Mouse (Mus musculus) heart, adult 2 months (tissue): Measurements from ENCODE around the gene Exoc4. TPM values are rescaled to one million over a fixed set of nuclear protein-coding genes. Genes with fewer than 3 reads are reported as not detected.

Source experiments
- DNase-seq, 2 experiments: peaks; one replicate each; pipeline ENCODE4 v3.0.0; 2021
- H3K27ac ChIP-seq: fragments of 200-600 bp; 2 replicates; pipeline ENCODE4 v1.8.1; 2022
- H3K27me3 ChIP-seq: fragments of 200-500 bp; 2 replicates; pipeline ENCODE4 v1.6.1; 2012; ENCODE audit warnings: mild to moderate bottlenecking, low read length, inconsistent platforms, mixed read lengths; ENCODE audit not compliant: control insufficient read depth, insufficient read depth
- H3K36me3 ChIP-seq: fragments of 200-500 bp; 2 replicates; pipeline ENCODE4 v1.6.1; 2012; ENCODE audit warnings: low read length, inconsistent platforms; ENCODE audit not compliant: control insufficient read depth, insufficient read depth
- H3K4me1 ChIP-seq: fragments of 200-500 bp; 2 replicates; pipeline ENCODE4 v1.6.1; 2011; ENCODE audit warnings: low read length; ENCODE audit not compliant: control insufficient read depth, insufficient read depth
- H3K4me3 ChIP-seq: fragments of 200-600 bp; 2 replicates; pipeline ENCODE4 v1.8.1; 2022
- H3K79me2 ChIP-seq: fragments of 200-500 bp; replicated peaks from 2 replicates; pipeline ENCODE4 v1.6.1; 2012; ENCODE audit warnings: mild to moderate bottlenecking, inconsistent platforms, low read length, moderate library complexity, mixed read lengths; ENCODE audit not compliant: control insufficient read depth, insufficient read depth
- H3K9ac ChIP-seq: fragments of 200-500 bp; 2 replicates; pipeline ENCODE4 v1.6.1; 2012; ENCODE audit warnings: low read depth, mild to moderate bottlenecking, control low read depth, inconsistent platforms, low read length, mixed read lengths
- CTCF ChIP-seq: fragments of 200-600 bp; IDR thresholded peaks from 2 replicates; pipeline ENCODE4 v1.8.1; 2022; ENCODE audit warnings: antibody characterized with exemption, mild to moderate bottlenecking, moderate library complexity
- EP300 ChIP-seq: fragments of 200-500 bp; IDR thresholded peaks from 2 replicates; pipeline ENCODE4 v1.6.1; 2011; ENCODE audit warnings: low read depth, low read length, control low read depth; ENCODE audit not compliant: insufficient read depth
- POLR2A ChIP-seq: fragments of 200-500 bp; IDR thresholded peaks from 2 replicates; pipeline ENCODE4 v1.6.1; 2011; ENCODE audit warnings: mild to moderate bottlenecking, low read depth, low read length, control low read depth; ENCODE audit not compliant: insufficient read depth
- WGBS: fragments of 180-500 bp; shearing (Covaris S2); methylation state at CpG from one replicate; pipeline ENCODE4 v1.1.7; 2018; 5-methylcytosine and 5-hydroxymethylcytosine counted together
- intact Hi-C: fragments of 180-260 bp; cut with DNase I; formaldehyde crosslinking; loops from one replicate; pipeline ENCODE4 v1.15.1; 2025
- long read RNA-seq: library from polyadenylated mRNA; stranded (forward); transcript quantifications from one replicate; pipeline ENCODE4 v2.0.0, GENCODE M21; 2021
- polyA plus RNA-seq: library from polyadenylated mRNA; depleted of rRNA; stranded (reverse); fragments of >200 nt; gene quantifications from 2 replicates; pipeline ENCODE4 v1.2.3, GENCODE M21; 2012; rRNA removed
- total RNA-seq, 2 experiments: library from RNA; stranded (reverse); gene quantifications; 2 replicates each; pipeline ENCODE4 v1.2.3; 2021

Gene Exoc4
- total RNA-seq = 10 to 100 TPM; 34.0 to 36.0 TPM
- 9.9 and 14.6 TPM in 2 replicates for polyA plus RNA-seq
- long read RNA-seq, full-length matches to known transcripts = 5 of 11 reads
- long read RNA-seq, partial matches to known transcripts = 2 of 11 reads
- long read RNA-seq, other reads (novel, unspliced or antisense) = 4 of 11 reads

DNA sequence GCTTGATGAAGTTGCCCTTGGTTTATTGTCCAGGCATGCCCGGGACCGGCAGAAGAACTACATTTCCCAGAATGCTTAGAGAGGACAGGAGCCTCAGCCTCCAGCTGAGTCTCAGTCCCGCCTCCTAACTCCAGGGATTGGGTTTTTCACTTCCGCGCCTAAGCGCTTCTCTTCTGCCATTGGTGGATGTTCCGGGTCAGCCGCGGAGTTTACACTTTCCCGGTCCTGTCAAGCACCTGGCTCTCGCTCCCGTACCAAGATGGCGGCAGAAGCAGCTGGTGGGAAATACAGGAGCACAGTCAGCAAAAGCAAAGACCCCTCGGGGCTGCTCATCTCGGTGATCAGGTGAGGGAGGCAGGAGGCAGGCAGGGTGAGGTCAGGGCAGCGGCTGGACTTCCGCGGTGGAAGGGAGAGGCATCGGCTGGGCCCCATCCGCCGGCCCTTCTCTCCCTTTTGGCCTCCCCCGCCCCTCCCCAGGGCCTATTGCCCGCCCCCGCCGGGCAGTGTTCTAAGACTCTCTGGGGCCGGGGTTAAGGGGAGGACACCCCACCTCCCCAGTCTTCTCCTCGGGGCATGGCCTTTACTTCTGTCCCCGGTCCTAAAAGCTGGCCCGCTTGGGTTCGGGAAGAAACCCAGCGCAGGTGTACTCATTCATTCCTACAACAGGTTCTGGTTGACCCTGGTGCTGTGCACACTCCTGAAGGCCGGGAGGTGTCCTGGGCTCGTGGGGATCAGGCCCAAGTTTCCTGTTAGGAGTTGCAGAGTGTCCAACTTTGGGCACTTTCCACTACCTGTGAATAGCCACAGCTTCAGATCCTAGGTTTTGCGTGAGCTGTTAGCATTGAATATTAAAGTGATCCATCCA is at the start of gene Exoc4:
TSS of gene Exoc4 (plus strand) at position 192 of the 865 bp plus-strand sequence.
- intact Hi-C loops = loop anchor here (2.0 kb wide), 1 partner anchor 190 kb away; no protein-coding TSS in a partner anchor
- 2% methylated on average over 33 of the region's 34 CpGs for WGBS
- H3K27ac ChIP-seq = peak within 1 kb of the TSS; percentile 82

DNA sequence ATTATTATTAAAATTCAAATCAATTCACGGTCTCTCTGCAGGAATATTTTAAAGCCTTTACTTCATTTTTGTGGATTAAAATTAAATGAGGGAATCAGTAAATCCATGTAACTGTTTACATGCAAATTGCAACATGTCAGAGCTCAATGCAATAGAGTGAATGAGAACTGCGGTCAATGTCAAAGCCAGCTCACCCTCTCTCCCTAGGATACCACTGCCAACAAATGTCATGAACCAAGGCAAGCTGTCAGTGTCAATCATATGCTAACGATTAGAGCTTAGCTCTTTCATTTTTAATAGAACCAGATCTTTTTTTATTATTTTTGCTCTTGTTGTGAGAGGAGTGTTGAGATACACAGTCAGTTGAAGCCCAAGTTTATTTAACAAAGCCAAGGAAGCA is 30.1 kb upstream of the Exoc4 start:
- H3K36me3 ChIP-seq = no peaks in the 10 kb centered on the region
- TF ChIP-seq CTCF (no peak), POLR2A (no peak), EP300 (no peak)
- H3K4me3 ChIP-seq = no peak overlapping the region
- intact Hi-C loops = no loop called here
- H3K9ac ChIP-seq = no peak overlapping the region
- no peaks in the 10 kb centered on the region for H3K4me1 ChIP-seq
- no peak overlapping the region for H3K27ac ChIP-seq
- no peak for DNase-seq
- WGBS = 82% methylated on average over 3 of the region's 3 CpGs
- H3K27me3 ChIP-seq = no peaks in the 10 kb centered on the region
- H3K79me2 ChIP-seq = no peaks in the 10 kb centered on the region

More for the DNA sequence above, at the start of gene Exoc4:
- Histone ChIP-seq H3K79me2 (peaks cover 5% of the 10 kb centered on the region; the same call in 1 of the 2 replicates), H3K36me3 (peaks cover 3% of the 10 kb centered on the region), H3K9ac (peak within 1 kb of the TSS; percentile 96), H3K27me3 (no peaks in the 10 kb centered on the region), H3K4me1 (peaks cover 2% of the 10 kb centered on the region), H3K4me3 (peak within 1 kb of the TSS; percentile 87)
- DNase-seq = peak; percentile 89 to 96
- TF ChIP-seq EP300 (no peak), POLR2A (peak; percentile 69)

DNA sequence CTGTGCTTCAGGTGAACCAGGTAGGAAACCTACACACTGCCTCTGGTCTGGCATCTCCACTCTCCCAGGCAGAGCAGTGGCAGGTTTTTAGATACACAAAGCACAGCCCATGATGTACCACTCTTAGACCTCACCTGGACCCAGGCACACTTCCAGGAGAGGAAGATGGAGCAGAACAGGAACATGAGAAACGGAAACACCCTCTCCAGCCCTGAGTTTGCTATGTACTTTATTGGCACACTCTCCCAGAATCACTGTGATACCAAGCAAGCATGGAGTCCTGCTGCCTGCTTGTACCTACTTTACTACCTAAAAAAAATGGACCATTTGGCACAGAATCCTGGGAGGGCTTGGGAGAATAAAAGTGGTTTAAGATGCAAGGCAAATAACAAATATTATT is 22.2 kb upstream of the Exoc4 start:
- 68% methylated on average over 1 of the region's 1 CpGs for WGBS

DNA sequence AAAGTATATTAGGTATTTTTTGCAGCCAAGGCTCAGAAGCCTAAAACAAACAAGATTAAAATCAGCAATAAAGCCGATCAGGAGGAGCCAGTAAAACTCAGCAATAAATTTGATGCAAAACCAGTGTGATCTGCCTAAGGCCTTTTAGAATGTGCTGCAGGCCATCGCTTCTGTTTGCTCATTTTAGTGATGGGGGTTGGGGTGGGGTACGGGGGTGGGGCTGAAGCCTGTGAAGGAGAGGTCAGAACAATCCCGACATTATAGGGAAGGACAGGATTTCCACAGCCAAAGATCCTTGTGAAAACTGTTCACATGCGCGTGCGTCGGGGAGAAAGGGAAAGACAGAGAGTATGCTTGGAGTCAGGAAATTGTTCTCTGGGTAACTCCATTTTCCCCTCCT is 21.5 kb upstream of the Exoc4 start:
- Histone ChIP-seq H3K4me3 (no peak overlapping the region), H3K79me2 (no peaks in the 10 kb centered on the region), H3K9ac (no peak overlapping the region), H3K27ac (no peak overlapping the region), H3K4me1 (no peaks in the 10 kb centered on the region), H3K36me3 (no peaks in the 10 kb centered on the region), H3K27me3 (no peaks in the 10 kb centered on the region)
- intact Hi-C loops = no loop called here
- 68% methylated on average over 8 of the region's 8 CpGs for WGBS
- TF ChIP-seq EP300 (no peak), POLR2A (no peak), CTCF (no peak)
- no peak for DNase-seq

More for the DNA sequence above, 22.2 kb upstream of the Exoc4 start:
- Histone ChIP-seq H3K4me3 (no peak overlapping the region), H3K36me3 (no peaks in the 10 kb centered on the region), H3K79me2 (no peaks in the 10 kb centered on the region), H3K27me3 (no peaks in the 10 kb centered on the region), H3K9ac (no peak overlapping the region), H3K4me1 (no peaks in the 10 kb centered on the region), H3K27ac (no peak overlapping the region)
- no peak for TF ChIP-seq POLR2A
- TF ChIP-seq CTCF = no peak
- no peak for TF ChIP-seq EP300
- intact Hi-C loops = no loop called here
- DNase-seq = no peak

DNA sequence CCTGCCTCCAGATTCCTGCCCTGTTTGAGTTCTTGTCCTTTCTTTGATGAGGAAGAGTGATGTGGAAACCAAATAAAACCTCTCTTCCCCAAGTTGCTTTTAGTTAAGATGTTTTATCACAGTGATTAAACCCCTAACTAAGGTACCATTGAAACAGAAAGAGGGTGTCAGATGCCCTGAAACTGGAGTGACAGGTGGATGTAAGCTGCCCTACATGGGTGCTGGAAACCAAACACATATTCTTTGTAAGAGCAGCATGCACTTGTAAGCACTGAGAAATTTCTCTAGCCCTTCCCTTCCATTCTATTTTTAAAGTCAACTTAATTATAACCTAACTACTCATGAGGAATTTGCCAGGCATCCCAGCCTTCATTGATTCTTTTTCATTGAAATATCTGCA is 7.6 kb upstream of the Exoc4 start:
- Histone ChIP-seq H3K36me3 (no peaks in the 10 kb centered on the region), H3K79me2 (no peaks in the 10 kb centered on the region), H3K4me3 (no peak overlapping the region), H3K27me3 (no peaks in the 10 kb centered on the region), H3K4me1 (no peaks in the 10 kb centered on the region), H3K9ac (no peak overlapping the region), H3K27ac (no peak overlapping the region)
- TF ChIP-seq EP300 (no peak), POLR2A (no peak), CTCF (no peak)
- intact Hi-C loops = no loop called here
- DNase-seq = no peak

DNA sequence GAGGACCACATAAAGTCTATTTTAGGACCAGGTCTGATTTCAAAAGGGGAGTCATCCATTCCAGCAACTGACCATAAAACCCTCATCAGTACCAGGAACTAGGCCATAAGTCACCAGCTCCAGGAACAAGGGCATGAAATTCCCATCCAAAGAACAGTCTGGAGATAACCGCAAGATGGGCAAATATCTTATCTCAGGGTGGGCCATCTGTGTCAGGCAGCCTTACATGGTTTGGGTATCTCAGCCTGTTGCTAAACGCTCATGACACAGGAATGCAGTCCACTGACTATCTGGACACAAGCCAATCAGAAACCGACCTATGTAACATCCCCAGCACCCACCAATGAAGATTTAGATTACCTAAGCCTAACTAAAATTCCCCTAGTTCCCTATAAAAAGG is 4.3 kb upstream of the Exoc4 start:
- H3K4me3 ChIP-seq = no peak overlapping the region
- WGBS = 49% methylated on average over 3 of the region's 3 CpGs
- H3K27ac ChIP-seq = no peak overlapping the region
- no peaks in the 10 kb centered on the region for H3K36me3 ChIP-seq
- H3K79me2 ChIP-seq = peaks cover 3% of the 10 kb centered on the region; the same call in 1 of the 2 replicates
- H3K4me1 ChIP-seq = peaks cover 2% of the 10 kb centered on the region; the same call in 1 of the 2 replicates
- H3K9ac ChIP-seq = no peak overlapping the region
- no peak for DNase-seq
- no peaks in the 10 kb centered on the region for H3K27me3 ChIP-seq
- TF ChIP-seq EP300 = no peak
- TF ChIP-seq CTCF = no peak
- TF ChIP-seq POLR2A = no peak
- intact Hi-C loops = no loop called here
